Mouse (Mus musculus): ENCODE measurements around the gene Agbl1. TPM values are rescaled to one million over a fixed set of nuclear protein-coding genes. Genes with fewer than 3 reads are reported as not detected.

Gene Agbl1
- polyA plus RNA-seq, 1 experiment from 2014 or later: not detected

DNA sequence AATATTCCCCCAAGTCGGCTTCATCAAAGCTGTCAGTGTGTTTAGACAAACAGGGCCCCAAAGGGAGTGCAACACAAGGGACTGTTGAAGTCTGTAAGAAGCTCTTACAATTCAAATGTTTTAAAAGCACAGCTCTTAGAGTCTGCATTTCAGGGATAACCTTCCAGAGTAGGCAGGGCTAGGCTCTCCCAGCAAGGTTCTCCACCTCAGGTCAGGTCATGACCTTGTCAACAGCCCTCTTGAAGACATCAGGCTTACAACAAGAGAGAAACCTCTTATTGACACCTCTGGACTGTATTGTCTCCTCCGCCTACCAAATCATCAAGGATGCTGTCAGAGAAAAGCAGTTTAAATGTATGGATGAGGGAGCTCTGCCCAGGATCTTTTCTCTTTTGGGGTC, 692.0 kb downstream of the Agbl1 start:
- H3K4me3 ChIP-seq: no peak overlapping the region
- 66% methylated on average over 2 of the region's 2 CpGs for WGBS
- no peaks in the 10 kb centered on the region for H3K9me3 ChIP-seq (replicated peaks)
- no peaks in the 10 kb centered on the region for H3K27me3 ChIP-seq (ENCODE audit: low read depth, poor library complexity, severe bottlenecking)
- no peak overlapping the region for H3K27ac ChIP-seq
- no peaks in the 10 kb centered on the region for H3K4me1 ChIP-seq
- DNase-seq (ENCODE audit: low spot score): no peak
- H3K36me3 ChIP-seq: no peaks in the 10 kb centered on the region

DNA sequence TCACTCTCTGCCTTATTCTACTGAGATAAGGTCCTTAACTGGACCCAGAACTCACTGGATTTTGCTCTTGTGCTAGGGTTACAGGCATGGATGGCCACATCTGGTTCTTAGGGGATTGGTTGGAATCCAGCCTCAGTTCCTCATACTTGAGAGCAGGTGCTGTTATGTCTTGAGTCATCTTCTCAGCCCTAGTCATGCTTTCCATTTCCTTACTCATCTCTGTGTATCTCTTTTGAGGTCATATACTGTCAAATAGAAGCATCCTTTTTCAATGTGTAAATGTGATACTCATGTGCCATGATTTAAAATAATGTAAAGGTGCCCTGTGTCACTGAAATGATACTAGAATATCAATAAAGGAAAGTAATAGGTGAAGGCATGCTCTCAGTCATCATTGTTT, 705.5 kb downstream of the Agbl1 start:
- no peak for DNase-seq (ENCODE audit: low spot score)
- Histone ChIP-seq H3K9me3 (replicated peaks) (no peaks in the 10 kb centered on the region), H3K4me3 (no peak overlapping the region), H3K4me1 (no peaks in the 10 kb centered on the region), H3K27ac (no peak overlapping the region), H3K27me3 (ENCODE audit: low read depth, poor library complexity, severe bottlenecking) (no peaks in the 10 kb centered on the region), H3K36me3 (no peaks in the 10 kb centered on the region)

GRCm38 (mm10) chr7:76941531-76941930, 711.8 kb downstream of the Agbl1 start:
- peak; percentile 35 for DNase-seq (ENCODE audit: low spot score)
- H3K36me3 ChIP-seq: no peaks in the 10 kb centered on the region
- no peak overlapping the region for H3K4me3 ChIP-seq
- H3K27ac ChIP-seq: no peak overlapping the region
- H3K4me1 ChIP-seq: no peaks in the 10 kb centered on the region
- no peaks in the 10 kb centered on the region for H3K27me3 ChIP-seq (ENCODE audit: low read depth, poor library complexity, severe bottlenecking)
- no peaks in the 10 kb centered on the region for H3K9me3 ChIP-seq (replicated peaks)

DNA sequence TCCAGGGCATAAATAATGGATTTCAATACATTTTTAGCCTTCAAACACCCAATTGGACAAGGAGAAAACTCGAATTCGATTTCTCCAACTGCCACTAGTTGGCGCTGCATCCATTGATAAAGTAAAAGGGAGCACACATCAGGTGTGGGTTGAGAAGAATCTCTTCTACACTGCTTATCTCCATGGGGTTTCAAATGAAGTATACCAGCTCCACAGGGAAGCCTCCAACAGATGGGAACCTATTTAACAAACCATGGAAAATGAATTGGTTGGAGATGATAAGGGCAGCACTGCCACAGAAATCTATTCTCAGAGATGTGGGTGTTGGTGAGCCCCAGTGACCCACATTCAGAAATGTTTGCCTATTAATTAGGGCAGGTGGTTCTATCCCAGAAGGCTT, 741.6 kb downstream of the Agbl1 start:
- WGBS: 8% methylated on average over 3 of the region's 3 CpGs
- no peaks in the 10 kb centered on the region for H3K27me3 ChIP-seq (ENCODE audit: low read depth, poor library complexity, severe bottlenecking)
- no peaks in the 10 kb centered on the region for H3K9me3 ChIP-seq (replicated peaks)
- H3K4me3 ChIP-seq: no peak overlapping the region
- H3K4me1 ChIP-seq: no peaks in the 10 kb centered on the region
- no peak overlapping the region for H3K27ac ChIP-seq
- no peaks in the 10 kb centered on the region for H3K36me3 ChIP-seq
- DNase-seq (ENCODE audit: low spot score): no peak

- 91% methylated on average over 3 of the region's 3 CpGs for WGBS
- Histone ChIP-seq H3K4me3 (no peak overlapping the region), H3K9me3 (replicated peaks) (no peaks in the 10 kb centered on the region), H3K4me1 (no peaks in the 10 kb centered on the region), H3K27ac (no peak overlapping the region), H3K36me3 (no peaks in the 10 kb centered on the region), H3K27me3 (ENCODE audit: low read depth, poor library complexity, severe bottlenecking) (no peaks in the 10 kb centered on the region)
- no peak for DNase-seq (ENCODE audit: low spot score)
Observed at GRCm38 (mm10) chr7:77009571-77009970, 779.9 kb downstream of the Agbl1 start.

DNA sequence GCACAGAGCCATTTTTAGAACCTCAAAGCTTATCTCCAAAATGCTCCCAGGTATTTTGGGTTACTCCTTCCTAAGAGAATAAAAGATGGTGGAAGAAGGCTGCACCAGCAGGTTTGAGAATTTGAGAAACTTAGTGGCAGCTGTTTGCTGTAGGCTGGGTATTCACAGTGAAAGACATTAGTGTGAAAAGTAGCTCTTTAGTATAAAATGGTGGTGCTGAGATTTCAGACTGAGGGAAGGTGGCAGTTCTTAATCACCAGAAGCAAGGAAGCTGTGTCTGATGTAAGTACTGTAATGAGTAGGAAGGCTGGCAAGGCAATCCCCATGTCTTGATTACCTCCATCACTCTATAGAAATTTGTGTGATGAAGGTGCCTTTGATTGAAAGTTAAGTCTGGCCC, 799.3 kb downstream of the Agbl1 start:
- Histone ChIP-seq H3K4me1 (no peaks in the 10 kb centered on the region), H3K27ac (no peak overlapping the region), H3K36me3 (no peaks in the 10 kb centered on the region), H3K9me3 (replicated peaks) (no peaks in the 10 kb centered on the region), H3K4me3 (no peak overlapping the region), H3K27me3 (ENCODE audit: low read depth, poor library complexity, severe bottlenecking) (no peaks in the 10 kb centered on the region)
- DNase-seq (ENCODE audit: low spot score): no peak

DNA sequence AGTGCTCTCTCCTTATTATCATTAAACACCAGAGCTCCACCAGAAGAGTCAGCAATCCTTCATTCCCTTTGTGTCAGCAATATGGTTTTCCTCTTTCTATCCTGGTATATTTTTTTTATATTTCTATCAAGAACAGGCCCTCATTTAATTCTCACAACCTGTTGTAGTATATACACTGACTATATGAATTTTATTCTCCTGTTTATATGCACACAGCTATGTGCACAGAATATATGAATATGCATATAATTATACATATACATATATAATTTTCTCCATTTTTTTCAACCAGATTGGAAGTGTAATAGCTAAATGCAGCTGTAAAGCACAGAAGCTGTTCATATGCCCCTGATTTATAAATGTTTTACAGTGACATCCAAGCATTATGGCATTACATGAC, 846.3 kb downstream of the Agbl1 start:
- no peak overlapping the region for H3K4me3 ChIP-seq
- no peak for DNase-seq (ENCODE audit: low spot score)
- no peaks in the 10 kb centered on the region for H3K9me3 ChIP-seq (replicated peaks)
- H3K27me3 ChIP-seq (ENCODE audit: low read depth, poor library complexity, severe bottlenecking): no peaks in the 10 kb centered on the region
- H3K4me1 ChIP-seq: no peaks in the 10 kb centered on the region
- no peak overlapping the region for H3K27ac ChIP-seq
- H3K36me3 ChIP-seq: no peaks in the 10 kb centered on the region

GRCm38 (mm10) chr7:77087266-77087665, 857.6 kb downstream of the Agbl1 start:
- no peak for DNase-seq (ENCODE audit: low spot score)
- Histone ChIP-seq H3K36me3 (no peaks in the 10 kb centered on the region), H3K27me3 (ENCODE audit: low read depth, poor library complexity, severe bottlenecking) (no peaks in the 10 kb centered on the region), H3K9me3 (replicated peaks) (no peaks in the 10 kb centered on the region), H3K27ac (no peak overlapping the region), H3K4me1 (no peaks in the 10 kb centered on the region), H3K4me3 (no peak overlapping the region)
- 90% methylated on average over 1 of the region's 1 CpGs for WGBS

DNA sequence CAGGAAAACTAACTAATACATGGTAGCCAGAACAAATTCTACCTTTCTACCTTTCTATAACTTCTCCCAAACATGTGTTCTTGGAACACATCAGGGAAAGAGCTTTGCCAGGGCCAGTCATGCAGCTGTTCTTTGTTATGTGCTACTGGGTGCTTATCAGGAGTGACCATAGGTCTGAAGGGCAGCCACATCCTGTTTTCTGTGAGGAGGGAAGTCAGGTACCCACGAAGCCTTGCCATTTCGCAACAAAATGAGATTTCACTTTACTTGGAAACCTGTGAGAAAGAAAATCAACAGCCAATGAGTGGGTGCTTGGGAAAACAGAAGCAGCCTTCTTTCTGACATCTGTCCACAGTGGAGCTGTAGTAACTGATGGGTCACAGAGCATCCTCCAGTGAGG, 865.5 kb downstream of the Agbl1 start:
- no peaks in the 10 kb centered on the region for H3K9me3 ChIP-seq (replicated peaks)
- no peaks in the 10 kb centered on the region for H3K36me3 ChIP-seq
- H3K27me3 ChIP-seq (ENCODE audit: low read depth, poor library complexity, severe bottlenecking): no peaks in the 10 kb centered on the region
- no peak overlapping the region for H3K4me3 ChIP-seq
- H3K4me1 ChIP-seq: no peaks in the 10 kb centered on the region
- no peak overlapping the region for H3K27ac ChIP-seq
- no peak for DNase-seq (ENCODE audit: low spot score)
- 80% methylated on average over 2 of the region's 2 CpGs for WGBS

- H3K27me3 ChIP-seq (ENCODE audit: low read depth, poor library complexity, severe bottlenecking): no peaks in the 10 kb centered on the region
- H3K4me3 ChIP-seq: no peak overlapping the region
- H3K36me3 ChIP-seq: no peaks in the 10 kb centered on the region
- H3K4me1 ChIP-seq: no peaks in the 10 kb centered on the region
- no peaks in the 10 kb centered on the region for H3K9me3 ChIP-seq (replicated peaks)
- DNase-seq (ENCODE audit: low spot score): no peak
- no peak overlapping the region for H3K27ac ChIP-seq
- WGBS: 94% methylated on average over 1 of the region's 1 CpGs
Observed at GRCm38 (mm10) chr7:77114021-77114420, 884.3 kb downstream of the Agbl1 start.

GRCm38 (mm10) chr7:77129045-77129444, 899.4 kb downstream of the Agbl1 start:
- no peaks in the 10 kb centered on the region for H3K36me3 ChIP-seq
- no peak overlapping the region for H3K27ac ChIP-seq
- no peak overlapping the region for H3K4me3 ChIP-seq
- no peaks in the 10 kb centered on the region for H3K27me3 ChIP-seq (ENCODE audit: low read depth, poor library complexity, severe bottlenecking)
- WGBS: 64% methylated on average over 1 of the region's 1 CpGs
- DNase-seq (ENCODE audit: low spot score): no peak
- H3K4me1 ChIP-seq: 0 out of 2 replicates have a peak, but pooled peaks cover 2% of the 10 kb centered on the region
- no peaks in the 10 kb centered on the region for H3K9me3 ChIP-seq (replicated peaks)

GRCm38 (mm10) chr7:77131950-77132349, 902.3 kb downstream of the Agbl1 start:
- no peak for DNase-seq (ENCODE audit: low spot score)
- 43% methylated on average over 7 of the region's 7 CpGs for WGBS
- H3K4me3 ChIP-seq: no peak overlapping the region

GRCm38 (mm10) chr7:77132615-77133420, 903.1 kb downstream of the Agbl1 start:
- 0 out of 2 replicates have a peak, but pooled peaks cover 2% of the 10 kb centered on the region for H3K4me1 ChIP-seq
- H3K27ac ChIP-seq: no peak overlapping the region
- no peaks in the 10 kb centered on the region for H3K9me3 ChIP-seq (replicated peaks)
- no peak overlapping the region for H3K4me3 ChIP-seq
- DNase-seq (ENCODE audit: low spot score): no peak
- 75% methylated on average over 15 of the region's 15 CpGs for WGBS
- no peaks in the 10 kb centered on the region for H3K36me3 ChIP-seq
- H3K27me3 ChIP-seq (ENCODE audit: low read depth, poor library complexity, severe bottlenecking): no peaks in the 10 kb centered on the region

More at GRCm38 (mm10) chr7:77131950-77132349, 902.3 kb downstream of the Agbl1 start:
- Histone ChIP-seq H3K4me1 (0 out of 2 replicates have a peak, but pooled peaks cover 2% of the 10 kb centered on the region), H3K9me3 (replicated peaks) (no peaks in the 10 kb centered on the region), H3K27ac (no peak overlapping the region), H3K36me3 (no peaks in the 10 kb centered on the region), H3K27me3 (ENCODE audit: low read depth, poor library complexity, severe bottlenecking) (no peaks in the 10 kb centered on the region)

DNA sequence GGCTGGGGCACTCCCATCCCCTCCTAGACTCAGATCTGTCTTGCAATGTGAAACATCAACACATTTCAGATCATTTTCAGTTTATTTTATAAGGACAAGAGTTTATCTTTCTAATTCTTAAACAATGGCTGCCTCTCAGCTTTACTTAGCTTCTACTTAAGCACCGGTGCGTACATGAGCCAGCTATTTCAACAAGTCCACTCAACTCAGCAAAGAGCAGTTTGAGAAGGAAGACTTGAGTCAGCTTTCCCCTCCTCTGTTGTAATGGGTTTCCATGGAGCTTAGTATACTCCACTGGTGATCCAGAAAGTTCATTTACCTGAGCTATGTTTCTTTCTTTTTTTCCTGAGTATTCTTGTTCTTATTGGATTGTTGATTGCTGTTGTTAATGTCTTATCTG, 905.2 kb downstream of the Agbl1 start:
- H3K4me1 ChIP-seq: 0 out of 2 replicates have a peak, but pooled peaks cover 2% of the 10 kb centered on the region
- WGBS: 97% methylated on average over 2 of the region's 2 CpGs
- no peaks in the 10 kb centered on the region for H3K9me3 ChIP-seq (replicated peaks)
- no peak overlapping the region for H3K4me3 ChIP-seq
- H3K27ac ChIP-seq: no peak overlapping the region
- no peaks in the 10 kb centered on the region for H3K36me3 ChIP-seq
- H3K27me3 ChIP-seq (ENCODE audit: low read depth, poor library complexity, severe bottlenecking): no peaks in the 10 kb centered on the region
- DNase-seq (ENCODE audit: low spot score): no peak

Data from limb, embryonic 10.5 days (tissue).